In the genomic region with DNA sequence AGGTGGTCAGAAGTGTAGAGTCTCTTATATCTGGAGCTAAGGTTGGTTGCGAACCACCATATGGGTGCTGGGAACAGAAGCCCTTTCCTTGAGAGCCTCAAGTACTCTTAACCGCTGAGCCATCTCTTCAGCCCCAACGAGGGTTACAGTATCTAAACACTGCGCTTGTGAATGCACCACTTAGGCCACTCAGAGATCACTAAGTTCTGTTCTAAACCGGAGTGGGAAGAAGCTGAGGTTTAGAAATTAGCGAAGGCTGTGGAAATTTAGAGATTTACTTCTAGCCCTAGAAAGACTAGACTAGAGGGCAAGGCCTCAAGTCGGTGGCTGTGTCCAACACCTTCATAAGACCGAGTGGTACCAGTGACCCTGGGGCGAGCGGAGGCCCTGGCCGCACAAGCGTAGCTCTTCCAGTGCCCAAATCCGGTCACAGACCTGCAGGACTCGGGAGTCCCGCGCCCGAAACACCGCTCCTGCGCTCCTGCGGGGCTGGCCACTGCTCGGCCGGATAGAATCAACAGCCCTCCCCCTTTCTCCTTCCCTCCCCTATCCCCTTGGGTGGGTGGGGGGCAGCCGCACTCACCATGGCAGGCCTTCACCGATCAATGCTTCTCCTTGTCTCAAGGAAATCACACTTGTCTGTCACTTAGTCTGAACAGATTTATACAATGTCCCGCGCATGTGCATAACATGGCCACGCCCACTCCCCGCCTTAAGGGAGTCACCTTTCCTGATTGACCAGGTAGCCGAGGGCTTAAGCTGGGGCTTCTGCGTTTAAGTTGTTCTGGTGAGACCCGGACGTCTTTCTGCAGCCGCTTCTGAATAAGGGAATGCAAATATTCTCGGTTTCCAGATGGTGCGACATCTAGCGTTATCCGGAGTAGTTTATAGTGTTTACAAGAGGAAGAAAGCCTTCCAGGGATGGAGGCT, we compare ENCODE assay signal across 8 mouse cellular contexts. TPM values are rescaled to one million over a fixed set of nuclear protein-coding genes. Genes with fewer than 3 reads are reported as not detected.
DNase-seq lines count a peak whose midpoint lies in the region; ATAC-seq lines count a peak whose summit lies in the region.

No protein-coding gene starts in this region.

- no peaks in the 10 kb centered on the region for H3K4me1 ChIP-seq in hindbrain, embryonic 11.5 days (replicated peaks; ENCODE audit: control insufficient read depth, insufficient read depth, low read length)
- H3K4me1 ChIP-seq in lung, embryonic 15.5 days, result peaks cover 7% of the 10 kb centered on the region; the same call in 1 of the 2 replicates

- DNase-seq in R1 (ENCODE audit: low read depth, low spot score), result peak; percentile 95
- DNase-seq in cerebellum, adult 9-11 months, result peak; percentile 86
- peak; percentile 68 to 74 for DNase-seq in frontal cortex, postnatal 10 days (ENCODE audit: low spot score in 2 of 2)
- peak; percentile 84 for DNase-seq in hindbrain, embryonic 11.5 days (ENCODE audit: low spot score)
- peak; percentile 78 for DNase-seq in layer of hippocampus, adult 9-11 months
- peak; percentile 80 for DNase-seq in ovary, postnatal 36 days (ENCODE audit: low spot score)
- DNase-seq in urinary bladder, postnatal 25 days (ENCODE audit: low spot score), result peak; percentile 87

- no peaks in the 10 kb centered on the region for H3K27me3 ChIP-seq in hindbrain, embryonic 11.5 days (ENCODE audit: control insufficient read depth, insufficient read depth, low read length)
- H3K27me3 ChIP-seq in lung, embryonic 15.5 days, result no peaks in the 10 kb centered on the region

- H3K9ac ChIP-seq in hindbrain, embryonic 11.5 days (ENCODE audit: low read depth, low read length), result peak overlapping the region; percentile 69; the same call in 1 of the 2 replicates
- H3K9ac ChIP-seq in lung, embryonic 15.5 days, result peak overlapping the region; percentile 60

- WGBS in hindbrain, embryonic 11.5 days, result 7% methylated on average over 37 of the region's 37 CpGs
- WGBS in lung, embryonic 15.5 days, result 5% methylated on average over 37 of the region's 37 CpGs

- H3K9me3 ChIP-seq in hindbrain, embryonic 11.5 days (ENCODE audit: control insufficient read depth, low read length), result no peaks in the 10 kb centered on the region
- no peaks in the 10 kb centered on the region for H3K9me3 ChIP-seq in lung, embryonic 15.5 days

- H3K27ac ChIP-seq in hindbrain, embryonic 11.5 days (ENCODE audit: low read depth, low read length), result peak overlapping the region; percentile 45; the same call in 1 of the 2 replicates
- H3K27ac ChIP-seq in lung, embryonic 15.5 days, result peak overlapping the region; percentile 80

- peak overlapping the region; percentile 49 for H3K4me2 ChIP-seq in hindbrain, embryonic 11.5 days (replicated peaks; ENCODE audit: low read depth, low read length)
- peak overlapping the region; percentile 82 for H3K4me2 ChIP-seq in lung, embryonic 15.5 days

- peak; percentile 71 for ATAC-seq in hindbrain, embryonic 11.5 days (ENCODE audit: low FRiP score)
- peak; percentile 87 for ATAC-seq in lung, embryonic 15.5 days (ENCODE audit: borderline replicate concordance, extremely low read depth, low FRiP score, low TSS enrichment)

- peak overlapping the region; percentile 58 for H3K4me3 ChIP-seq in hindbrain, embryonic 11.5 days (ENCODE audit: low read depth, low read length)
- H3K4me3 ChIP-seq in lung, embryonic 15.5 days, result peak overlapping the region; percentile 67

- H3K36me3 ChIP-seq in hindbrain, embryonic 11.5 days (ENCODE audit: control insufficient read depth, insufficient read depth, low read length), result no peaks in the 10 kb centered on the region
- no peaks in the 10 kb centered on the region for H3K36me3 ChIP-seq in lung, embryonic 15.5 days

RNA-seq across cellular contexts. Expression of a gene that starts 3.6 kb away (rescaled TPM):
- 1.0 and 1.2 TPM in 2 replicates for polyA plus RNA-seq in hindbrain, embryonic 11.5 days (2014; fragmentation: Nextera tagmentation; extraction: Ambion mirVana)
- 2.9 and 3.0 TPM in 2 replicates for polyA plus RNA-seq in lung, embryonic 15.5 days (2015; fragmentation: Nextera tagmentation; extraction: Ambion mirVana)

RNA-seq across cellular contexts. Expression of a gene that starts 32.4 kb away (rescaled TPM):
- not detected in 2 replicates for polyA plus RNA-seq in hindbrain, embryonic 11.5 days (2014; fragmentation: Nextera tagmentation; extraction: Ambion mirVana)
- not detected in 2 replicates for polyA plus RNA-seq in lung, embryonic 15.5 days (2015; fragmentation: Nextera tagmentation; extraction: Ambion mirVana)

RNA-seq across cellular contexts. Expression of a gene that starts 36.2 kb away (rescaled TPM):
- 16.7 and 16.9 TPM in 2 replicates for polyA plus RNA-seq in hindbrain, embryonic 11.5 days (2014; fragmentation: Nextera tagmentation; extraction: Ambion mirVana)
- polyA plus RNA-seq in lung, embryonic 15.5 days (2015; fragmentation: Nextera tagmentation; extraction: Ambion mirVana), result 35.9 and 40.1 TPM in 2 replicates

RNA-seq across cellular contexts. Expression of a gene that starts 38.2 kb away (rescaled TPM):
- 52.6 and 55.9 TPM in 2 replicates for polyA plus RNA-seq in hindbrain, embryonic 11.5 days (2014; fragmentation: Nextera tagmentation; extraction: Ambion mirVana)
- 44.3 and 44.7 TPM in 2 replicates for polyA plus RNA-seq in lung, embryonic 15.5 days (2015; fragmentation: Nextera tagmentation; extraction: Ambion mirVana)

RNA-seq across cellular contexts. Expression of a gene that starts 38.8 kb away (rescaled TPM):
- polyA plus RNA-seq in hindbrain, embryonic 11.5 days (2014; fragmentation: Nextera tagmentation; extraction: Ambion mirVana), result 116 and 123 TPM in 2 replicates
- 140 and 145 TPM in 2 replicates for polyA plus RNA-seq in lung, embryonic 15.5 days (2015; fragmentation: Nextera tagmentation; extraction: Ambion mirVana)

Comparison
In these comparisons a context has a peak if more than half of its experiments do, and no peak if none do; other contexts are left out.
1. Peak in every context shown above with its lines: DNase-seq, ATAC-seq, H3K4me3 ChIP-seq and H3K27ac ChIP-seq.